8 mouse cellular contexts compared by ENCODE assay signal in genomic region chr15:79402176-79402575, GRCm38 (mm10). TPM values are rescaled to one million over a fixed set of nuclear protein-coding genes. Genes with fewer than 3 reads are reported as not detected.
DNase-seq lines count a peak whose midpoint lies in the region; ATAC-seq lines count a peak whose summit lies in the region.

No protein-coding gene starts in this region.

- H3K27me3 ChIP-seq in limb, embryonic 10.5 days (ENCODE audit: low read depth, poor library complexity, severe bottlenecking), result no peaks in the 10 kb centered on the region
- no peaks in the 10 kb centered on the region for H3K27me3 ChIP-seq in stomach, embryonic 14.5 days (ENCODE audit: control insufficient read depth, insufficient read depth, low read length)

- DNase-seq in cerebellum, postnatal 14 days, result peak; percentile 26 to 48
- DNase-seq in cerebellum, adult 18-20 months, result no peak
- DNase-seq in thymus, postnatal 4 days, result peak; percentile 45
- DNase-seq in thymus, postnatal 14 days, result no peak
- peak; percentile 52 for DNase-seq in limb, embryonic 10.5 days (ENCODE audit: low spot score)
- no peak for DNase-seq in urinary bladder, postnatal 10 days (ENCODE audit: low spot score)
- DNase-seq in thymus, adult 18-20 months, result no peak

- H3K4me1 ChIP-seq in limb, embryonic 10.5 days, result peaks cover 60% of the 10 kb centered on the region
- H3K4me1 ChIP-seq in stomach, embryonic 14.5 days (ENCODE audit: control insufficient read depth, insufficient read depth, low read length), result peaks cover 31% of the 10 kb centered on the region

- H3K9me3 ChIP-seq in limb, embryonic 10.5 days (replicated peaks), result no peaks in the 10 kb centered on the region
- H3K9me3 ChIP-seq in stomach, embryonic 14.5 days (ENCODE audit: control insufficient read depth, low read depth, low read length), result no peaks in the 10 kb centered on the region

- H3K9ac ChIP-seq in stomach, embryonic 14.5 days (replicated peaks; ENCODE audit: low read depth, low read length), result peak overlapping the region; percentile 86

- peaks cover 14% of the 10 kb centered on the region for H3K36me3 ChIP-seq in limb, embryonic 10.5 days
- H3K36me3 ChIP-seq in stomach, embryonic 14.5 days (ENCODE audit: control insufficient read depth, insufficient read depth, low read length), result no peaks in the 10 kb centered on the region

- H3K27ac ChIP-seq in limb, embryonic 10.5 days, result peak overlapping the region; percentile 91
- H3K27ac ChIP-seq in stomach, embryonic 14.5 days (ENCODE audit: low read length), result peak overlapping the region; percentile 84; the same call in 1 of the 2 replicates

- peak overlapping the region; percentile 84 for H3K4me3 ChIP-seq in limb, embryonic 10.5 days
- peak overlapping the region; percentile 88 for H3K4me3 ChIP-seq in stomach, embryonic 14.5 days (ENCODE audit: low read depth, low read length)

- no peak for ATAC-seq in stomach, embryonic 14.5 days (ENCODE audit: insufficient number of reproducible peaks, insufficient read depth, low FRiP score, low read depth)

- H3K4me2 ChIP-seq in stomach, embryonic 14.5 days (replicated peaks; ENCODE audit: low read depth, low read length), result peak overlapping the region; percentile 89

- 28% methylated on average over 5 of the region's 5 CpGs for WGBS in limb, embryonic 10.5 days
- WGBS in stomach, embryonic 14.5 days, result 13% methylated on average over 5 of the region's 5 CpGs

RNA-seq across cellular contexts. Expression of gene Tmem184b, which starts 1.2 kb away (rescaled TPM):
- polyA plus RNA-seq in limb, embryonic 10.5 days (2016; fragmentation: Nextera tagmentation; extraction: Ambion mirVana), result 63.5 and 74.8 TPM in 2 replicates
- 51.2 and 64.3 TPM in 2 replicates for polyA plus RNA-seq in stomach, embryonic 14.5 days (2014; fragmentation: Nextera tagmentation; extraction: Ambion mirVana)

RNA-seq across cellular contexts. Expression of gene Csnk1e, which starts 53.2 kb away (rescaled TPM):
- 152 and 170 TPM in 2 replicates for polyA plus RNA-seq in limb, embryonic 10.5 days (2016; fragmentation: Nextera tagmentation; extraction: Ambion mirVana)
- polyA plus RNA-seq in stomach, embryonic 14.5 days (2014; fragmentation: Nextera tagmentation; extraction: Ambion mirVana), result 64.3 and 70.3 TPM in 2 replicates

RNA-seq across cellular contexts. Expression of gene Maff, which starts 55.8 kb away (rescaled TPM):
- polyA plus RNA-seq in limb, embryonic 10.5 days (2016; fragmentation: Nextera tagmentation; extraction: Ambion mirVana), result 1.2 and 1.5 TPM in 2 replicates
- polyA plus RNA-seq in stomach, embryonic 14.5 days (2014; fragmentation: Nextera tagmentation; extraction: Ambion mirVana), result 4.2 and 6.1 TPM in 2 replicates

Comparison
In these comparisons a context has a peak if more than half of its experiments do, and no peak if none do; other contexts are left out.
1. DNase-seq: peak in cerebellum, postnatal 14 days (2 of 2), thymus, postnatal 4 days (single experiment) and limb, embryonic 10.5 days (single experiment); none in cerebellum, adult 18-20 months (0 of 2), thymus, postnatal 14 days (single experiment), urinary bladder, postnatal 10 days (single experiment) and thymus, adult 18-20 months (0 of 2).